Mouse (Mus musculus) central nervous system, embryonic 18 days (tissue): ENCODE measurements around the gene Crkl. TPM values are rescaled to one million over a fixed set of nuclear protein-coding genes. Genes with fewer than 3 reads are reported as not detected.

Experiments
- polyA plus RNA-seq: library from polyadenylated mRNA; depleted of rRNA; stranded (reverse); fragments of >200 nt; gene quantifications from 2 replicates; pipeline ENCODE4 v1.2.3, GENCODE M21; 2012; rRNA removed

The Crkl gene
- 29.0 and 30.0 TPM in 2 replicates for polyA plus RNA-seq

GRCm38 (mm10) chr16:17451541-17452372 lies at the start of gene Crkl:
Gene Crkl (plus strand): TSS chr16:17451987.

DNA sequence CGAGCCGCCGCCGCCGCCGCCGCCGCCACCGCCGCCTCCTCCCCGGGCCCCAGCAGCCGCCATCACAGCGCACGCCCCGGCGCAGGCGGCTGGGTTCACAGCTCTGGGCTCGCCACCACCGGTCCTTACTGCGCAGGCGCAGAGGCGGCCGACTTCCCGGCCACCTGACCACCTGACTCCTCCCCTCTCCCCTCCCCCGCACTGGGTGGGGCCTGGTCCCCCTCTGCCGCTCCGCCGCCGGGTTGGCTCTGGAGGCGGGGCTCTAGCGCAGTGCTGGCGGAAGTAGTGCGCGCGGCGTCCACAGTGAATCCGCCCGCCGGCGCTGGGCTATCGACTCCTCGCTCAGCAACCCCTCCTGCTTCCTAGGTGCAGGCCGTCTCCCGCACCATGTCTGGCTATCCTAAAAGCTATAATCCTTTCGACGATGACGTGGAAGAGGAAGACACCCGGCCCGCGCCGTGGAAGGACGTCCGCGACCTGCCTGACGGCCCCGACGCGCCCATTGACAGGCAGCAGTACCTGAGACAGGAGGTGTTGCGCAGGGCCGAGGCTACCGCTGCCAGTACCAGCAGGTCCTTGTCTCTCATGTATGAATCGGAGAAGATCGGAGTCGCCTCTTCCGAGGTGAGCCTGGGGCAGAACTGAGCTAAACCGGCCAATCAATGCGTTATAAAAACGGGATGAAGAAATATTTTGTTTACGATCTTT lies 45.9 kb upstream of the Crkl start, which contains the start of the genes Snap29 and Pi4ka:
TSS of gene Snap29 (plus strand) at position 251 of the 708 bp plus-strand sequence.
TSS of gene Pi4ka (minus strand) at position 579 of the 708 bp plus-strand sequence.

DNA sequence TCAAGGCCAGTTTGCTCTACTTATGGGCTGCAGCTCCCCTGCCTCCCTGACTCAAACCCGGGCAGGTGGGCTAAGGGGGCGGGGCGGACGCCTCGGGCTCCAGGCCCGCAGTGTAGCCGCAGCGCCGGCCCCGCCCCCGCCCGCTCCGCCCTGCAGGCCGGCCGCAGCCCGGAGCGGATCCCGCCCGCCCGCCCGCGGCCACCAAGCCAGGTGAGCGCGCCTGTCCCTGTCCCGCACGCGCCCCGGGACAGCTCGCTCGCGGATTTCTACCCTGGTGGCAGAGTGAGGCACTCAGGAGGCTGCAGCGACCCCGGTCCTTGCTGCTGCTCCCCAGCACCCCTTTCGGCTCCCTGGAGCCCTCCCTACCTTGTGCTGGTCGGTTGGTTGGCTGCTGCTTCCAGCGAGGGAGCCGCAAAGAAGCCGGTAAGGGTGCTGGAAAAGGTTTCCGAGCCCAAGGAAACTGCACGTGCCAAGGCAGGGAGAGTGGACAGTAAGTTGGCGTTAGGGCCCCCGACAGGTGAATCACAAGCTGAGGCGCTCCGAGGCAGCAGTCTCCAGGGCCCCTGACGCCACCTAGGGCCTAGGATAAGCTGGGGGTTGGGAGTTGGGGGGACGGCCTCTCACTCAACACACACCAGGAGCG lies 37.8 kb downstream of the Crkl start, which contains the start of gene Aifm3:
TSS of gene Aifm3 (plus strand) at position 143 of the 643 bp plus-strand sequence.

GRCm38 (mm10) chr16:17508546-17509239 lies 56.9 kb downstream of the Crkl start, which contains the start of gene Lztr1:
Gene Lztr1 (plus strand): TSS chr16:17508688.

DNA sequence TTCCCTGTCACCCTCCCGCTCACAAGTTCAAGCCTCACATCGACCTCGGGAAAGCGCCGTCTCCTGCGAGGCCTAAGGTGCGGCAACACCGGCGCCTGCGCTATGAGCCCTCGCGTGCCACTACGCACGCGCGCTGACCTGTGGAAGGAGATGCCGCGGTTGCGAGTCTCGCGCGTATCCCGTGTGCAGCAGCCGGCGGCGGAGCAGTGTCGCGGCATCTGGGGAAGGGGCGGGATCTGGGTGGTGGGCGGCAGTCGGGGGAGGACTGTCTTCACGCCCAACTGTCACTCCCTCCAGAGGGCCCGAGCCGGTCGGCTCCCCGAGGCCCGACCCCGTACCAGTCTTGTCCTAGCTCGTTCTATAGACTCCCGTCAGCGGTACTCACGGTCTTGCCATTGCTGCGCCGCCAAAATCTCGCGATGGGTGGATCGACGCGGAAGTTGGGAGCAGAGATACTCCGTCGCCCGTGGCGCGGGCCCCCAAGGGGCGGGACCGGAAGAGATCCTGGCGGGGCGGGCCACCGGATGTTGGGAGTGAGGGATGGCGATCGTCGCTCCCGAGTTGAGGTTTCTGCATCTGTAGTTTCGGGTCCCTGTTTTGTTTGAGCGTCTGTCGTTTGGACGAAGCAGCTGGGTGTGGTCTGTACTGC lies 79.0 kb downstream of the Crkl start, which contains the start of gene Thap7:
TSS of gene Thap7 (minus strand) at position 497 of the 649 bp plus-strand sequence.

Other genes with a start within 250 kb of the Crkl start
- 113 and 116 TPM in 2 replicates for gene Ube2l3, start 249.3 kb upstream of the Crkl start, polyA plus RNA-seq
- gene Rimbp3, start 243.4 kb upstream of the Crkl start, polyA plus RNA-seq: 1.6 TPM in 2 replicates
- 9.2 and 10.8 TPM in 2 replicates for gene Hic2, start 218.4 kb upstream of the Crkl start, polyA plus RNA-seq
- gene Tmem191c, start 175.9 kb upstream of the Crkl start, polyA plus RNA-seq: 128 and 133 TPM in 2 replicates
- gene Serpind1, start 120.6 kb upstream of the Crkl start, polyA plus RNA-seq: 2.3 and 3.2 TPM in 2 replicates
- 13.4 and 15.1 TPM in 2 replicates for gene Snap29, start 46.0 kb upstream of the Crkl start, polyA plus RNA-seq
- 147 and 148 TPM in 2 replicates for gene Pi4ka, start 45.7 kb upstream of the Crkl start, polyA plus RNA-seq
- 20.4 and 27.5 TPM in 2 replicates for gene Aifm3, start 37.6 kb downstream of the Crkl start, polyA plus RNA-seq
- 309 and 326 TPM in 2 replicates for gene Lztr1, start 56.7 kb downstream of the Crkl start, polyA plus RNA-seq
- 67.3 and 67.7 TPM in 2 replicates for gene Thap7, start 79.1 kb downstream of the Crkl start, polyA plus RNA-seq
- 0.82 and 1.6 TPM in 2 replicates for gene Lrrc74b, start 109.3 kb downstream of the Crkl start, polyA plus RNA-seq
- 1.5 and 2.2 TPM in 2 replicates for gene P2rx6, start 109.9 kb downstream of the Crkl start, polyA plus RNA-seq
- 51.3 and 52.5 TPM in 2 replicates for gene Slc7a4, start 131.2 kb downstream of the Crkl start, polyA plus RNA-seq
- gene Smpd4, start 167.4 kb downstream of the Crkl start, polyA plus RNA-seq: 86.7 TPM in 2 replicates
- 14.4 and 16.5 TPM in 2 replicates for gene Ccdc74a, start 194.5 kb downstream of the Crkl start, polyA plus RNA-seq